Mouse (Mus musculus) thymus, adult 2 months (tissue): ENCODE results near the gene Rnf115.

Experiments
- CTCF ChIP-seq: fragments of 200-500 bp; IDR thresholded peaks from 2 replicates; pipeline ENCODE4 v1.5.1; 2012; ENCODE audit warnings: mild to moderate bottlenecking, control low read depth, low read length, moderate library complexity, borderline replicate concordance; ENCODE audit not compliant: control insufficient read depth, poor library complexity, insufficient read depth; ENCODE audit errors: extremely low read depth
- POLR2A ChIP-seq: fragments of 200-500 bp; IDR thresholded peaks from 2 replicates; pipeline ENCODE4 v1.6.1; 2012; ENCODE audit warnings: mild to moderate bottlenecking, low read length, control low read depth, moderate library complexity; ENCODE audit not compliant: control insufficient read depth, poor library complexity, insufficient read depth; ENCODE audit errors: extremely low read depth

DNA sequence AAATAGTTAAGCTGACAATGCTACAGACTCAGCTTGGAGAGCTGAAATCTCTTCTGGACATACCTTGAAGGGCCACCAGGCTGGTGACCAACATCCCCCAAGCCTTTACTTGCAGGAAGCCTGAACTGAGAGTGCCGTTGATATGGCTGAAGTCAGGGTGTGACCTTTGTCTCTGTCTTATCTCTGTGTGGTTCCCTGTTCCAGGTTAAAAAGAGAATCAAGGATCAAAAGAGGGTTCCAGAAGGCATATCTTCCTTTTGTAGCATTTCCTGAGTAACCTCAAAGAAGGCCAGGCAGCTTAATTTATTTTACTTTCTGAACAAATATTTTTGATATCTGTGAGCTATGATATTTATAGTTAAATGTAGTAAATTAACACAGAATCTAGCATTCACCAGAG lies 74.8 kb downstream of the Rnf115 start:
- TF ChIP-seq CTCF (no peak), POLR2A (no peak)
